Mouse (Mus musculus) layer of hippocampus, postnatal 36 days (tissue): ENCODE results near the gene Slc35f4. TPM values are rescaled to one million over a fixed set of nuclear protein-coding genes. Genes with fewer than 3 reads are reported as not detected.

Experiments used
- DNase-seq, 2 experiments: peaks; one replicate each; pipeline ENCODE4 v3.0.0; 2022
- total RNA-seq, 2 experiments: library from RNA; stranded (reverse); gene quantifications; 2 replicates each; pipeline ENCODE4 v1.2.3; 2021

Slc35f4 gene
- 10 to 100 TPM; 13.2 to 15.0 TPM for total RNA-seq

DNA sequence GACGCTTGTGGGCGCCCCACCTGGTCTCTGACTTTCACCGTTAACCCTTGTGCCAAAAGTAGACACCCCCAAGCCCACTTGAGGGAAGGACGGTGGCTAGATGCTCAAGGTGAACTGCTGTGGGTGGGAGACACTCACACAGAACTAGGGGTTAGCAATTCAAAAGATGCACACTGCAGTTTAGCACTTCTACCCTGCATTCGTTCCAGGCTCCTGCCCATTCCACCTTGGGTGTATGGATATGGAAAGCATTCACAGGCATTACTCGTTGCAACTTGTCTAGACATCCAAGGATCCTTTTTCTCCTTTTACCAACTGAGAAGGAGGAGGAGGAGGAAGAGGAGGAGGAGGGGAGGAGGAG lies at the start of gene Slc35f4:
Slc35f4 (minus strand) TSS at position 116 of the 361 bp plus-strand sequence.
- peak in 1 of 2 experiments; percentile 46 for DNase-seq

DNA sequence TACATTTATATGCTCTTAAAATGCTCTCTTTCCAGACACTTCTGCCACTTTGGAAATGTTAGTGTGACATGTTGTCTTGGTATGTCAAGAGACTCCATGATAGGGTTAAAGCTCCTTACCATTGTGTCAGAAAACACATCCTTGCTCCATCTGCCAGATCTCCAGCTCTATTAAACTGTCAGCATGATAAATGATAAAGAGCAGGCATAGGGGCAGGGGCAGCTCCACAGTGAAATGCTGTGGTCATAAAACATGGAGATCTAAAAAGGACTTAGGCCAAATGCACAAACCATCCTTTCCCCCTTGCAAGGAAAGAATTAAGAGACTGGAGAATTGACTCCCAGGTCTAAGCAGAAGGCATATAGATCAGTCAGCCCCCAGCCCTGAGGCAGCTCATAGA lies 42.5 kb upstream of the Slc35f4 start:
- no peak for DNase-seq

DNA sequence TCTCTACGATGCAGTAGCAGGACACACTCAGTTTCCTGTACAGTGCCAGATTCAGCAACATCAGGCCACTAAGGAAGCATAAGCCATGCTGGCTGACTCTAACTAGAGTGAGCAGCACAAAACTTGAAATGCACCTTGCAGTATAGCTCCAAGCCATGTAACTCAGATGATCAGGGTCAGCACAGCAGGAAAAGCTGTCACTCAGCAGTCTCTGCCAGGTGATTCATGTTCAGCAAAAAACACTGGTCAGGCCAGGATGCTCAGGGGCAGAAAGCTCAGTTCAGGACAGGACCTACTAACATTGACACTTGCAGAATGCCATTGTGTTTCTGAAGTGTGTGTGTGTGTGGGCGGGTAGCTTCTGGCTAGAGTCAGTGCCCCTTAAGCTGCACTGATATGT lies 34.9 kb upstream of the Slc35f4 start:
- DNase-seq = no peak

DNA sequence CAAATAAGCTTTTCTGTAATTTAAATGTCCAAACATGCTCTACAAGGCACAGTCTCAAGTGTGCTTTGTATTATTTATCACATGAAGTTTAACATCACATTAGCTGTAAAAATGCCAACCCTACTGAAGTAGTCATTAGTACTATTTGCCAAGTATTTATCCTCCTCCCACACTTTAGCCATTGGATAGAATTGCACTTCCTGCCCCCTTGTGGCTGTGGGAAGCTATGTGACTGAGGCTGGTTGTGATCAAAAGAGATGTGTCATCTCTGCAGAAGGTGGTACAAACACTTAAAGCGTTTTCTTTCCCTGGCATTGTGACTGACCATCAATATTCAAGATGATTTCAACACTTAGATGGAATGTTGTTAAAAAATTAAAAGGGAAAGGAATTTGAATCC lies 14.3 kb upstream of the Slc35f4 start:
- DNase-seq = peak in 1 of 2 experiments; percentile 10

DNA sequence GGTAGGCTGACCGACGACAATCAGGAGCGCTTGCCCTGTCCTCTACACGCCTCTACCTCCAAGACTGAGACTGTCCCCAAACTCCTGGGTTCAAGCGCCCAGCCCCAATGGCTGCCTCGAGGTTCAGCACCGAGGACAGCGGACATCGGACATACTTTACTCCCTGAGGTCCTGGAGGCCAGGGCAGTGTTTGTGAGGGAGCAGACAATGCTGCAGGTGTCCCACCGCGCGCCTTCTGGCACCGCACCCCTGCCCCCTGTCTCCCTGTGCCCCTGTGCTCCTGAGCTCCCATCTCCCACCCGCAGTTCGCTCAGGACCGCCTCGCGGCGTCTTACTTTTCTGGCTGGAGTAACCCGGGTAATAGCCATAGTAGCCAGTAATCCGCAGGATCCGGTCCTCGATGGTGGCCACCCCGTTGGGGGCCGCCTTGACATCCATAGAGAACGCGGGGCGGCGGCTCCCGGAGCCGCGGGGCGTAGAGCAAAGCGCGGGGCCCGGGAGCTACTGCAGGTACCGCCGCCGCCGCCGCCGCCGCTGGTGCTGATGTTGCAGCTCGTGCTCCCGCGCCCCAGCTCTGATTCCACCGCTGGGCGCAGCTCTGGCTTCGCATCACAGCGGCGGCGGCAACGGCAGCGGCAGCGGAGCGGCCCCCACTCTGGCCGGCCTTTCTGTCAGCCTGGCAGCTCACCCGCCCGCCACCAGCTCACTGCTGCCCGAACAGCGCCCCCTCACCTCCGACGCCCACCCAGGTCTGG lies 493 bp downstream of the Slc35f4 start:
- peak; percentile 21 to 39 for DNase-seq

DNA sequence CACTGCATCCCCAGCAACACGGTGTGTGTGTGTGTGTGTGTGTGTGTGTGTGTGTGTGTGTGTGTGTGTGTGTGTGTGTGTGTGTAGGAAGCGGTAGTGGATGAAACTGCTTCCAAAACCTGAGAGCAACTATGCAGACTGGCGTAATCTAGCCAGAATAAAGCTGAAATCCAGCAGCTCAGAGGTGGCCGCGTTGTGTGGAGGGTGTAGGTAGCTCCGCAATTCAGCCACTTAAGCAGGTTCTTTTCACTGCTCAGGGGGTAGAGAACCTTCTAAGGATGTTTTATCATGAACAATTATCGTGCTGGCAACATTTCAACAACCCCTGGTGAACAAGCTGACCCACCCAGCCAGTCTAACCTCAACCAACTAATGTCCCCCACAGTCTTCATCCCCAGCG lies 1.2 kb downstream of the Slc35f4 start:
- DNase-seq = peak in 1 of 2 experiments; percentile 9

DNA sequence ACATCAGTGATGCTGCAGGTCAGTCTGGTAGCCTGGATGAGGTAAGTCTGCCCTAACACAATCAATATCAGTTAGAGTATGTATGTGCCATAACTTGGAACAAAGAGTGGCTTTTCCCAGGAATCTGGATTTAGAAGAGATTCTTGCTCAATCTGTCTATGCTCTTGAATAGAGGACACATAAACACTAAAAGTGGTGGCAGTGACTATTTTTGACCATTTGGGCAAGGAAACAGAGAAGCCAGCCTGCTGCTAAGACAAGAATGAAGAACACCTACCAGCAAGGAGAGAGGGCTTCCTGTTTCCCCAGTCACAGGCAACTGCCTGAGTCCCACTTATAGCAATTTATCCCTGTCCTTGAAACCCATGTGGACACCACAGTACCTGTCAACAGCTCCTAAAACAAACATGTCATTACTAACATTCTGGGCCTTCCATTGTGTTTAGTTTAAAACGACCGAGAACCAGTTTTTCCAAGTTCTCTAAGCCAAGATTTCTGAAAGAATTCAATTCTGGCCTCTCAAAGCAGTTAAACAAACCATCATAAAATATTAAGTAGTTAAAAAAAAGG lies 10.7 kb downstream of the Slc35f4 start:
- no peak for DNase-seq

DNA sequence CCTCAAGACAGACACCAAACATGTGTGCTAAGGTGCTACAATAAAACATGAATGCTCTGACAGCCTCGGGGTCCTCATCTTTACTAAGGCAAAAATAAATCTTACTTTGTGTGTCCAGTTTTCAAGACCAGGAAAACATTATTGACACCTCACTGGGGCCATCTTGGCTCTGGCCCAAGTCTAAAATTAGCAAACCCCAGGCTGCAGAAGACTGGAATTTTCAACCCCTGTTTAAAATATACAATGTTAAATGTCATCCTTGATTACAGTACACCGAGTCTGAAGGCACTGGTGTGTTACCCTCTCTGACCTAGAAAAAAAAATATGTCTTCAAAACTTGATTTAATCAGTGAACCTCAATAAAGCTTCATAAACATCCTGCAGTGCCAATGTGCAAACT lies 11.7 kb downstream of the Slc35f4 start:
- DNase-seq = no peak

DNA sequence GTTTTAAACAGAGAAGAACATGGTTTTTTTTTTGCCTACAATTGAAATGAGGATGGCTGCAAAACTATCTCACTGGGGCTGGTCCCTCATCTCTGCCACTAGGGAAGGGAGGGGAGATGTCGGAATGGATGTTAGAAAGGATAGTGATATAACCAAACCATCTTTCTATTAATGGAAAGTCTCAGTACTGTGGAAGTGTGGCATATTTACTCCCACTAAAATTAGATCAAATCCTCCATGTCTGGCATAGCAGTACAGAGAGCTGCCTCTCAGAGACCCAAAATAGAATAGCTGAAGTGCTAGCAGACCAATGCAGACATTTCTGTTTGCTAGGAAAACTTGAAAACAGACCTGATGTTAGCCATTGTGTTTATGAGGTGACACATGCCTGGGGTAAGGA lies 30.7 kb downstream of the Slc35f4 start:
- DNase-seq = no peak

DNA sequence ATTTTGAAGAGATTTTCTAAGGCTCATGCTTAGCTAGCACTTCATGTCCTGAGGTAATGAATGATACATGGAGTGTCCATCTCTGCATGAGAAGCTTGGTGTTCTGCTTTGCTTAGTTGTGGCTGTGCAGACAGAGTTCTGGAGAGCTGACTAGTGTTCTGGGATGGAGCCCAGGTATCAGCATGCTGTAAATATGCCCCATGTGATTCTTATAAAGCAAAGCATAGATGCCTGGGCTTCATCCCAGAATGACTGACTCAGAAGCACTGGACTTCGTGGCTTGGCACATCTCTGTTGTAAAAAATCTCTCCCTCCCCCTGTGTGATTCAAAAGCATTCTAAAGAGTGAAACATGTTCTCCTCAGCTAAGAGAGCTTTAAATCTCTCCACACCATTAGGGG lies 32.1 kb downstream of the Slc35f4 start:
- peak in 1 of 2 experiments; percentile 12 for DNase-seq

DNA sequence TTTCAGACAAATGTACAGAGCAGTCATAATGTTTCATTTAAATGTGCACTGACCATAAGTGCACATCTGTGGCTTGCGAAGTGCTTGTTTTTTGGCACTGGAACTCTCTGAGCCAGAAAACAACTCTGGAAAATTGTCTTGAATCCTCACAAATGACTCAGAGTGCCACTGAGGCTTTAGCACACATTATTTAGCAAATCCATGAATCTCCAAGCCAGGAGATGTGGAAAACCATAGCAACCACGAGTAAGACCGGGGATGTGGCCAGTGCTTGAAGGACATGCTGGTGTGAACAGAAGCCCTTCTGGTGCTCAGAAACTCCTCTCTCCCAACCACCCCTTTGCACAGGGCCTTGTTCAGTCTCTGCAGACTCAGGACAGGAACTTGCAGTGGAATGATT lies 33.3 kb downstream of the Slc35f4 start:
- no peak for DNase-seq

DNA sequence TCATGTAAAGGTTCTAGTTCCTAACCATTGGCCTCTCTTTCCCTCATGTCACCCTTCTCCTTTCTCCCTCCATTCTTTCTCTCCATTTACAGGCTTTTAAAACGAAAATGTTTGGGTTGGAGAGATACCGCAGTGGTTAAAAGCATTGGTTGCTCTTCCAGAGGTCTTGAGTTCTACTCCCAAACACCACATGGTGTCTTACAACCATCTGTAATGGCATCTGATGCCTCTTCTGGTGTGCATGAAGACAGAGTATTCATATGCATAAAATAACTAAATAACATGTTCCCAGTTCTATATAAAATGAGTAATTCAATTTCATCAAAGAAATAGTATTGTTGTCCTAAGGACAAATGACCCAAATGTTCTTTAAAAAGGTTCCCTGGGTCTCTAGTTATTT lies 49.2 kb downstream of the Slc35f4 start:
- peak in 1 of 2 experiments; percentile 23 for DNase-seq

DNA sequence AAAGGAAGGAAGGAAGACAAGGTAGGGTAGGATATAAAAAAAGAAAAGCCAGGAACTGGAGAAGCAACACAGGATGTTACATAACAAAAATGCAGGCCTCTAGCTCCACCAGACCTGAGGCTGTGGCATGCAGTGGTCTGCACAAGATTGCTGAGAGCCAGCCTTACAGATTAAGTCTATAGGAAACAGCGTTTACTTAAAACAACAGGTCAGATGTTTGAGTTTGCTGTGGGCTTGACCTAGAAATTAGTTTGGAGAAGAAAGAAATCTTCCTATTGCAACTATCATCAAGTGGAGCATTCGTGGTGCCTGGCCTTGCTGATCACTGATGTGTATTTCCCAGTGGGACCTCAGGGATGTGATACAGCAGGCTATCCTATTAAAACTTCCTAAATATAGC lies 64.1 kb downstream of the Slc35f4 start:
- DNase-seq = no peak

DNA sequence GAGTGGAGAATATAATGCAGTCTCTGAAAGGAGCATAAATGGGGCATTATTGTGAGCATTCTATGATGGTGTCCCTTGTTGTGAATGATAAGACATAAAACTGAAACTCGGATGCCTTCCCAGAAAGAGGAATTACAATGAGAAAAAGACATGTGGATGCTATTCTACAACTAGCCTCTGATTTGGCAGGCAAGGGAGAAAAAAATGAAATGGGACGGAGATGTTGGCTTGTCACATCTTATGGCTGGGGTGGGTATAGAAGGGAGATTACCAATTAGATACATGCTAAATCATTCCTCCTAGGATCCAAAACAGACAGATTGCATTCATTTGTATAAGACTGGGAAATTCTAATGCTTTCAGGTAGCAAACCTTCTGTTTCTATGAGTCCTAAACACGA lies 65.0 kb downstream of the Slc35f4 start:
- DNase-seq = no peak

DNA sequence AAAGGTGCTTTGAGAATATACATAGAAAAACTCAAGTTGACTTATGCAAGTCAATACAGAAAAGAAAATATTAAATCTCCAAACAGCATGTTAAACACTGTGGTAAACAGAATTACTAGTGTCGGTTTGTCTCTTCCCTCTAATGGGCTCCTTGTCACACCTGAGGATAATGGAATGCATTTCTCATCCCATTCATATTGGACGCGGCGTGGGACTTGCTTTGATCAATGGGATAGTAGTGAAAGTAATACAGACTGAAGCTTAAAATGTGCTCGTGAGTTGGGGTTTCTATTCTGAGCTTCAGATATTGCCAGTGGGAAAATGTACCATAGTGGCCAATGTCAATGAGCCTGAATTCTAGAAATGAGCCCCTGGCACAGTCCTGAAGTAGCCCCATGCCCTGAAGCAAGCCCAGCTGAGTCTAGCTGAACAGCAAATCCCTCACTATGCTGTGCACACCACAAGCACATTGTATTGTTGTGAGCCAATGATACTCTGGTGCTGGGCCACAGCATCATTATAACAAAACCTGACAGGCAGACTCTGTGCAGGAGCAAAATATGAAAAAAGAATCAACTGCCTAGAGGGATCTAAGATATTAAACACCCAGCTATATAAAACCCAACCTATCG lies 71.4 kb downstream of the Slc35f4 start:
- no peak for DNase-seq

DNA sequence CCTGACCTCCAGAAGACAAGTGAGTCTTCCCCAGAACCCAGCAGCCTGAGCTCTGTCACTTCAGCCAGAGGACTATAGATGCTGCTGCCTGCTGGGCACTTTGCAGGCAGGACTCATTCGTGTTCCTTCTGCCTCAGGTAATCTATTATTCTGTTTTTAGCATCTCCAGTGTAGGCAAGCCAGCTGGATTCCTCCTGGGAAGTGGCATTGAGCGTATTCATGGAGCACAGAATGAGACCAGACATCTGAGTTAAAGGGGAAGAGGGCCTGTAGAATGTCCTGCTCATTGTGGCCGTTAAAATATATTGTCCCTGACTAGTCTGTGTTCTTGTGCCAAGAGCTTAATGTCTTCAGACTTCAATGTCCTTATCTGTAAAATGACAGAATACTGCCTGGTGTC lies 72.1 kb downstream of the Slc35f4 start:
- no peak for DNase-seq

DNA sequence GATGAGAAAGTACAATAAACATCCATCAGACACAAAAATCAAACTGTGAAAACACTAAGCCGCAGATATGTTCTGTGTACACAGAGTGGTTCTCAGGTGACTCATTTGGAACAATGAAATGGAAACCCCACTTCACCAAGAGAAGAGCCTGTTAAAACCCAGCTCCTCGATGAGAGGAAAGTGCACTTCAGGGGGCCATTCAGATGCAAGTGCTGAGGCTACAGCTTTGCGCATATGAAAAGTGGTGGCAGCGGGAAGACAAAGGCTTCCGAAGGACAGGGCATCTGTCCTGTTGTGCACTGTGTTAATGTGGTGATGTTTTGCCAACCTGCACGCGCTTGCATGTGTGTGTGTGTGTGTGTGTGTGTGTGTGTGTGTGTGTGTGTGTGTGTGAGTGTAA lies 78.2 kb downstream of the Slc35f4 start:
- no peak for DNase-seq

DNA sequence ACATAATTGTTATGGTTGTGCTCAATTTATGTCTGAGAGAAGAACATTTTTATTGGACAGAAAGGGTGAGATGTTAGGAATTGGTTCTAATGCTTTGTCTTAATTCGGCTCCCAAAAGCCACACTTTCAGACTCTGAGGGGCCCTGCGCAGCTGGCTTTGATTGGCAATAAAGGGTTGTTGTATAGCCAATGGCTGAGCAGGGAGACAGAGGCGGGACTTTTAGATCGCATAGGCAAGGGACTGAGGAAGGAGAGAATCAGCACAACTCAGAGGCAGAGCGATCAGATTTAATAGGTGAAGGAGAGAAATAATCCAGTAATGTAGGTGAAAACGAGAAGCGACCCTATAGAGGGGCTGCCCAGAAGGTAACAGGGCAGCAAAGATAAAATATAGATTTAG lies 79.4 kb downstream of the Slc35f4 start:
- no peak for DNase-seq

DNA sequence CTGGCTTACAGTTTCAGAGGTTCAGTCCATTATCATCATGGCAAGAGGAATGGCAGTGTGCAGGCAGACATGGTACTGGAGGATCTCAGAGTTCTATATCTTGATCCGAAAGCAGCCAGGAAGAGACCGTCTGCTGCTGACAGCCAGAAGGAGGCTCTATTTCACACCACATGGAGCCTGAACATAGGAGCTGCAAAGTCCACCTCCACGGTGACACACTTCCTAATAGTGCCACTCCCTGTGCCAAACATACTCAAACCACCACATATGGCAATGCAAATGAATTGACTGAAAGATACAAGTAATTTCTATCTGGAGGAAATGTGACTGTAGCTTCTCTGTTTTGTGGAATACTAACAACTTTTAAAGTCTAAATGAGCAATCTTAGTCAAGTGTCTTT lies 89.0 kb downstream of the Slc35f4 start:
- DNase-seq = no peak

DNA sequence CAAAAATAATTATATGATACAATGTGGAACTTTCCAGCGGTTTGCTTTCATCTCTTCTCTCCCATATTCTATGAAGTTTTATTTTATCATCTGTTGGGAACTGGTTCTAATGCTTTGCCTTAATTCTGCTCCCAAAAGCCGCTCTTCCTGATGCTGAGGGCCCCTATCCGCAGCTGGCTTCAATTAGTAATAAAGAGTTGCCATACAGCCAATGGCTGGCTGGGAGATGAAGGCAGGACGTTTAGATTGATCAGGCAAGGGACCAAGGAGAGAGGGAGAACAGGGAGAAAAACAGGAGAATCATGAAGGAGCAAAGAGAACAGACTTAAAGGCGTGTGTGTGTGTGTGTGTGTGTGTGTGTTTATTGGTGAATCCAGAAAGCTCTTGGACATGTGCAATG lies 94.0 kb downstream of the Slc35f4 start:
- DNase-seq = no peak

DNA sequence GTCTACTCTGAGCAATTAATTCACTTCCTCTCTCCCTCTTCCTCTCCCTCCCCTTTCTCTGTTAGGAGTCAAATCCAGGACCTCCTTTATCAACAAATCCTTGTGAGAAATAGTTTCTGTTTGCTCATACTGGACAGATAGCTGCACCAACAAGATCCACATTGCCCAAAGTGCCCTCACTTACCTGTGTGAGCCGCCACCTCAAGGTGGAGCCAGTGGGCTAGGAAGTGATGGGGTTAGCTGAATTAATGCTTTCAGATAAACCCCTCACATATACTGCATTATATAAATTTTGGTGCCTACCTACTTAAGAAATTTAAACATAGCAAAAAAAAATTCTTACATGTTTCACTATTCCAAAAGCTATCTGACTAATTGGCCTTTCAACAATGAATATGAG lies 133.4 kb downstream of the Slc35f4 start:
- no peak for DNase-seq

DNA sequence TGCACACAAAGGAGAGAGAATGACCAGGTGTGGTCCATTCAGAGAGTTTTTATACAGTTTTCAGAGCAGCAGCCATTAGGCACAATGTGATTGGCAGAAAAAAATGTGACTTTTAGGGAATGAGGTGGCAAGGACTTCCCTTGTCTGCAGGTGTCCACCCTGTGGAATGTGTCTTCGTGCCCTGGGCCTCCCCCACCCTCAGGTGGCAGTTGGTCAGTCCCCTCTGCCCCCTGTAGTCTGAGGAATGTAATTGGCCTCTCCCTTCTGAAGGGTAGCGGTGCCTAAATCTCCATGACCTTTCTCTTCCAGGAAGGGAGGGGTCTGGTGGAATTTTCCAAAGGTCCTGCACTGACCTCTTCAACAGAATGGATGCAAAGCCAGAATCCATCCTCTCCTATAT lies 163.7 kb downstream of the Slc35f4 start:
- no peak for DNase-seq

DNA sequence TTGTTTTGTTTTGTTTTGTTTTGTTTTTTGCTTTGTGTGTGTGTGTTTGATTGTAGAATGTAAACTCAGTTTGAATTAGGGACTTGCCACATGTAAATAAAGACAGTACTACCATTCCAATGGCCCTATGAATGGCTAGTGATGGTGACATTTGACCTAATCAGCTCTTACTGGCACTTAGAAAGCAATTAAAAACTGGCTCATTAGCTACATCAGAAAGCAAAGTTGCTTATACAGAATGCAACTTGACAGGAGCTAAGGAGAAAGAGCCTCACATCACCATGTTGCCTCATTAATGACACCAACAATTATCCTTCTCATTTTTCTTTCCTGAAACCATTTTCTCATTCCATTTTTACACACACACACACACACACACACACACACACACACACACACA lies 170.3 kb downstream of the Slc35f4 start:
- DNase-seq = no peak

DNA sequence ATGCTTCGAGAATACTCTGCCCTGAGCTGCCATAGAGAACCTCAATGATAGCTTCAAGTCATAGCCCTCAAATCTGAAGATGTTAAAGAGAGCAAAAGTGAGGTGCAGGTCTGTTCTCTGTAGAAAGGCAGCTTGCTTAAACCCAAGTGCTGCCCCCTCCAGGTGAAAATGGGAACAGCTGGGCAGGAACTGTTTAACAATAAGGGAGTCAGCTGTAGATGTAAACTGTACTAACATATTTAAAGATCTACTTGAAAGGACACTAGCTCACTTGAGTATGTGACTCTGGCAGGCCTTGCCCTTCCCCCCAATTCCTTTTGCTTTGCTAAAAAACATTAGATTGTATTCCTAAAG lies 177.0 kb downstream of the Slc35f4 start:
- DNase-seq = peak; percentile 7 to 9
